Mouse (Mus musculus) hindbrain, embryonic 10.5 days (tissue): ENCODE data around the gene Uba1. TPM values are rescaled to one million over a fixed set of nuclear protein-coding genes. Genes with fewer than 3 reads are reported as not detected.

Experiments used
- DNase-seq: peaks from one replicate; pipeline ENCODE4 v3.0.0-alpha.2; 2017; ENCODE audit warnings: low spot score
- H3K27ac ChIP-seq: fragments of 300-500 bp; sonication (generic); 2 replicates; pipeline ENCODE4 v1.5.1; 2016; ENCODE audit warnings: mild to moderate bottlenecking, moderate library complexity
- H3K27me3 ChIP-seq: fragments of 300-500 bp; sonication (generic); 2 replicates; pipeline ENCODE4 v1.6.1; 2016; ENCODE audit warnings: mild to moderate bottlenecking; ENCODE audit not compliant: poor library complexity, insufficient read depth, severe bottlenecking
- H3K36me3 ChIP-seq: fragments of 300-500 bp; sonication (generic); 2 replicates; pipeline ENCODE4 v1.6.1; 2016; ENCODE audit warnings: mild to moderate bottlenecking, moderate library complexity
- H3K4me1 ChIP-seq: fragments of 300-500 bp; sonication (generic); replicated peaks from 2 replicates; pipeline ENCODE4 v1.6.1; 2016; ENCODE audit warnings: mild to moderate bottlenecking
- H3K4me3 ChIP-seq: fragments of 300-500 bp; sonication (generic); 2 replicates; pipeline ENCODE4 v1.5.1; 2016; ENCODE audit warnings: mild to moderate bottlenecking, moderate library complexity
- H3K9me3 ChIP-seq: fragments of 300-500 bp; sonication (generic); 2 replicates; pipeline ENCODE4 v1.6.1; 2016; ENCODE audit warnings: mild to moderate bottlenecking, moderate library complexity
- WGBS: fragments of 180-500 bp; shearing (Covaris S2); methylation state at CpG from one replicate; pipeline ENCODE4 v1.1.7; 2016; 5-methylcytosine and 5-hydroxymethylcytosine counted together
- polyA plus RNA-seq: library from polyadenylated mRNA; unstranded; fragments of >200 nt; fragmentation: Nextera tagmentation; extraction: Ambion mirVana; gene quantifications from 2 replicates; pipeline ENCODE4 v1.2.1, GENCODE M21; 2016

The Uba1 gene
- polyA plus RNA-seq = 261 and 307 TPM in 2 replicates

DNA sequence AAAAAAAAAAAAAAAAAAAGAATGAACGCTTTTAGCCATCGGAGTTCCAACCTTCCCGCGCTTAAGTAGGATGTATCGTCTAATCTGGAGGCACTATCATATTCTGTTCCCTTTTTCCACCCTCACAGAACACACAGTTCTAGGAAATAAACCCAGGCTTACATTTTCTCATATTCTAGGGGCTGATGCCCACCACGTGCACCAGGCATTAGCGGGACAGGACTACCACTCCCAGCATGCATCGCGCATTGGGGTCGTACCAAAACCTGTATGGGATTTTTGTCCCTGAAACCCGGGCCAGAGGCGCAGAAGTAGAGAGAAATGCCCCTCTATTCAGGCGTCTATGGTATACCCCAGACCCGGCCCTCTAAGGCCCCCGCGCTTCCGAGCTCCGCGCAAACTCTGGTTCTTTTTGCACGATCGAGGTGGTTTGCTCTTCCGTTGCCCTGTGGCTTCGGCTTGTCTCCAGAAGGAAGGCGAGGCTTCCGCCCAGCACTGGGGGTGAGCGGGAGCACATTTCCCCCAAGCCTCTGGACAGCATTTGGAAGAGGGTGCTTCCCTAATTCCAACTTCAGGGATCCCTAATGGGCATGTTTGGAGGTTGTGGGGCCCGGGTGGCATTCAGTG, at the start of gene Uba1:
Gene Uba1, plus strand, starts transcription at position 301 of the 627 bp plus-strand sequence.
- Histone ChIP-seq H3K4me1 (peaks cover 5% of the 10 kb centered on the region), H3K9me3 (no peaks in the 10 kb centered on the region), H3K27ac (peak within 1 kb of the TSS; percentile 78), H3K36me3 (no peaks in the 10 kb centered on the region), H3K27me3 (no peaks in the 10 kb centered on the region), H3K4me3 (peak within 1 kb of the TSS; percentile 59)
- DNase-seq = peak; percentile 86
- WGBS = 19% methylated on average over 27 of the region's 27 CpGs

DNA sequence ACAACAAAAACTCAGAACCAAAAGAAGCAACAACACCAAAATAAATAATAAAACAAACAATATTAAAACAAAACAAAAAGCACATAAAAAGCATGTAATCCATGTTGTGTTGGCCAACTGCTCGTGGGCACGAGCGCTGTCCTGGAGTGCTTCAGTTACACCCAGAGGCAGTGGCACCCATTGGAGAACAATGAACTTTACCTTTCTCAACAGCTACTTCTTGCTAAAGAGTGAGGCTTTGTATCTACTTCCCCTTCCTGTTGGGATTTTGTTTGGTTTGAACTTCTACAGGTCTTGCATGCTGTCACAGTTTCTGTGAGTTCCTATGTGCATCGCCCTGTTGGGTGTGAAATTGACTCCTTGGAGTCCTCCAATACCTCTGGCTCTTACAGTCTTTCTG, 49.6 kb upstream of the Uba1 start:
- Histone ChIP-seq H3K36me3 (no peaks in the 10 kb centered on the region), H3K4me3 (no peak overlapping the region), H3K4me1 (no peaks in the 10 kb centered on the region), H3K9me3 (no peaks in the 10 kb centered on the region), H3K27ac (no peak overlapping the region), H3K27me3 (no peaks in the 10 kb centered on the region)
- WGBS = 85% methylated on average over 4 of the region's 4 CpGs
- no peak for DNase-seq

DNA sequence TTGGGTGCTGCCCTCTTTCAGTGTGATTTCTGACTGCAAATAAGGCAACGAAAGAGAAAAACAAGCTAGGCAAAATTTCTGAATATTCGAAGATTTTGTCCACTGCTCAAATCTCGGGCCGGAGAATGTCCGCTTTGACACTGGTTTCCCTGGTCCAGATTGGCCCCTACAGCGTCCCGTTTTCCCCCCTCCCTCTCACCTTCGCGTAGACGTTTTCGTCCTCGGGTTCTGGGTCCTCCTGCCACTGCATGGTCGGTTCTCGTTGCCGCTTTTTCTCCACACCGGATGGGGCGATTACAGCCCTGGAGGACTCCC, 41.3 kb upstream of the Uba1 start:
- Histone ChIP-seq H3K36me3 (peaks cover 38% of the 10 kb centered on the region), H3K27ac (peak overlapping the region; percentile 93), H3K27me3 (no peaks in the 10 kb centered on the region), H3K4me3 (peak overlapping the region; percentile 67), H3K4me1 (peaks cover 14% of the 10 kb centered on the region), H3K9me3 (no peaks in the 10 kb centered on the region)
- DNase-seq = no peak
- 17% methylated on average over 17 of the region's 17 CpGs for WGBS

DNA sequence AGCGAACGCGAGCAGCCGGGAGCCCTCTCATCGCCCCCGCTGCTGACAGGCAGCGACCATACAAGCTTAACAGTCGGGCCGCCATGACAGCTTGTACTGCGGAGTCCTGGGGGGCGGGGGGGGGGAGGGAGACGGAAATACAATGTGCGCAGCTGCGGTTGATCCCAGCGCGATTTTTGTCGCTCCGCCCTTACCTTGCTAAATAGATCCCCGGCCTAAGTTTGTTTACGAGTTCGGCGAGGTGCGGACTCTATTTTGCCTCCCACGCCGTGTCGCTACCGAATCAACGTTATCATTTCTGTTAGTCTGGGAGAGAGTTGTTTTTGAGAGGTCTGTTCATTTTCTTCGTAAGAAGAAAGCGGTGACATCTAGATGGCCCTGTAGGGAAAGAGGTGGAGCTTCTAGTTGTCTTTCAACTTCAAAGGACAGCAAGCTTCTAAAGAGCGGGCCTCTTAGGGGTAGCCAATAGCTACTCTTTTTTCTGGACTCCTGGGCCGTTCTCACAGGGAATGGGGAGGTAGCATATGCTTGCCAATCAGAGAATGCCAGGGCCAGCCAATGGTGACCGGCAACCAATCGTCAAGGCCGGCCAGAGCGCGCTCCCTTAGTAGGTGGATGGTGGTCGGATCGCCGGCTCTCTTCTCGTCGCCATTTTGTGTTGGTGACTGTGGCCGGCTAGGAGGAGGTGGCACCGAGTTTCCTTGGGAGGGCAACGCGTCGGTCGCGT, 40.8 kb upstream of the Uba1 start, which contains the start of the genes Rbm10 and Ndufb11:
Gene Rbm10, plus strand, starts transcription at position 328 of the 727 bp plus-strand sequence.
Gene Ndufb11, minus strand, starts transcription at position 444 of the 727 bp plus-strand sequence.
- DNase-seq = peak; percentile 81
- H3K27me3 ChIP-seq = no peaks in the 10 kb centered on the region
- peaks cover 14% of the 10 kb centered on the region for H3K4me1 ChIP-seq
- WGBS = 11% methylated on average over 49 of the region's 49 CpGs
- no peaks in the 10 kb centered on the region for H3K9me3 ChIP-seq
- peak within 1 kb of the TSS; percentile 93 for H3K27ac ChIP-seq
- peaks cover 42% of the 10 kb centered on the region for H3K36me3 ChIP-seq
- H3K4me3 ChIP-seq = peak within 1 kb of the TSS; percentile 67

DNA sequence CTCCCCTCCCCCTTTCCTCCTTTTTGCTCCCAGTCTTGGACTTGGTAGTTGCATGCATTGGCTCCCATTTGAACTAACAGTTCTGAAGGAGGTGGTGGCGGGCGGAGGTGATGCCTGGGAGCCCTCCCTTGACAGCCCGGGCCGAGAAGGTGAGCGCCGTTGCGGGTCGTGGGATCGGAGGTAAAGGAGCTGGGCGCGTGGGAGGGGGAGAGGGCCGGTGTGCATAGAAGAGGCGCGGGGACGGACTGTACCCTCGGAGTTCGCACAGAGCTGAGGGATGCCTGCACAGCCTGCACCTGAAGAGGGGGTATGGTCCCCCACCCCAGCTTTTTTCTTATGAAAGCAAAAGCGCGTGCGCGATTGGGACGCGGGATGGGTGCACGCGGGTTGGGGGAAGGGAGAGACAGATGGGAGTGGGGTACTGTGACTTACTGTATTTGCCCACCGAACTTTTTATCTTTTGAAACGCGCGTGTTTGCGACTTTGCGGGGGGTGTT, 40.2 kb upstream of the Uba1 start:
- DNase-seq = no peak
- 19% methylated on average over 31 of the region's 31 CpGs for WGBS
- peaks cover 14% of the 10 kb centered on the region for H3K4me1 ChIP-seq
- no peaks in the 10 kb centered on the region for H3K9me3 ChIP-seq
- peaks cover 49% of the 10 kb centered on the region for H3K36me3 ChIP-seq
- H3K4me3 ChIP-seq = peak overlapping the region; percentile 67
- peak overlapping the region; percentile 93 for H3K27ac ChIP-seq
- no peaks in the 10 kb centered on the region for H3K27me3 ChIP-seq

DNA sequence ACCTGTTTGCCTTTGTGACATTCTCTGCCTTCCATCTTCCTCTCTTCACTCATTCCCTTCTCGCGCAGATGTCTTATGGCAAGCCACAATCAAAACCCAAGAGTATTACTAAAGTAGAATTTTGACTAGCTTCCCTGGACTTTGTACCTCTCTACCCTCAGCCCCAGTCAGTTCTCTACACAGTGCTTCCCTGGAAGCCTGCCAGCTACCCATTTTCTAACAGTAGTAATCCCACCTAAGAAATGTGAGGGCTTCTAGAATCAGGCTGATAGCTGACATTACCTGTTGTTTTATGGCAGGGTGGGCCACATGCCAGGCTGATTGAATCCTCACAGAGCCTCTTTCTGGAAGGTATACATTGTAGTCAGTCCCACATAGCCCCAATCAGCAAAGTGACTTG, 20.0 kb upstream of the Uba1 start:
- 100% methylated on average over 2 of the region's 2 CpGs for WGBS
- Histone ChIP-seq H3K36me3 (peaks cover 80% of the 10 kb centered on the region), H3K9me3 (0 out of 2 replicates have a peak, but pooled peaks cover 7% of the 10 kb centered on the region), H3K4me3 (no peak overlapping the region), H3K4me1 (no peaks in the 10 kb centered on the region), H3K27ac (no peak overlapping the region), H3K27me3 (no peaks in the 10 kb centered on the region)
- DNase-seq = no peak

DNA sequence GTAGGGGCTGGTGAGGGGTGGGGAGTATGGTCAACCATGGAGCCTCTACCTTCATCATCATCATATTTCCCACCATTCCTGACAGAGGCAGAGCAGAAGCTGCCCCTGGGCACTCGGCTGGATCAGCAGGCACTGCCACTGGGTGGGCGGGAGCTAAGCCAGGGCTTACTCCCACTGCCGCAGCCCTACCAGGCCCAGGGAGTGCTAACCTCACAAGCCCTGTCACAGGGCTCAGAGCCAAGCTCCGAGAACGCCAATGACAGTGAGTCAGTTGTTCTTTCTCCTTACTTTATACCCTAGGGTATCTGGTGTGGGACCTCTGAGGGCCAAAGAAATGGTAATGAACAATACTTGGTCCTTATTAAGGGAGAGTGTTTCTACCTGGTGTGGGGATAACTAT, 13.3 kb upstream of the Uba1 start:
- Histone ChIP-seq H3K27ac (no peak overlapping the region), H3K36me3 (peaks cover 97% of the 10 kb centered on the region)

DNA sequence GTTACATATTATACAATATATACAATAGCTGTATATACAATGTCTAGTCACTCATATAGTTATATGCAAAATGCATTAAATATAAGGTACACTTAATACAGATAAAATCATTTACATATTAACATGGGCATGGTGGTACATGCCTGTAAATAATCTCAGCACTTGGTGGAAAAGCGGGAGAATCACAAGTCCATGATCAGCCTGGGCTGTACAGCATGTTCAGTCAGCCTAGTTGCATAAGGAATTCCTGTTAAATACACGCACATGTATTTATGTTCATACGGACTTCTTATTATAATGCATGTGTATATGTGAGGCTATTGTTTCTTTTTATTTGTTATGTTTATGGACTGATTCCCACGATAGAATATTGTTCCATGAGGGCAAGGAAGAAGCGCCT, 533 bp upstream of the Uba1 start:
- H3K4me3 ChIP-seq = peak overlapping the region; percentile 59; the same call in 1 of the 2 replicates
- 37% methylated on average over 5 of the region's 5 CpGs for WGBS

More for the DNA sequence above, 13.3 kb upstream of the Uba1 start:
- 89% methylated on average over 5 of the region's 5 CpGs for WGBS
- Histone ChIP-seq H3K4me3 (no peak overlapping the region), H3K9me3 (0 out of 2 replicates have a peak, but pooled peaks cover 3% of the 10 kb centered on the region), H3K4me1 (no peaks in the 10 kb centered on the region), H3K27me3 (no peaks in the 10 kb centered on the region)
- no peak for DNase-seq

DNA sequence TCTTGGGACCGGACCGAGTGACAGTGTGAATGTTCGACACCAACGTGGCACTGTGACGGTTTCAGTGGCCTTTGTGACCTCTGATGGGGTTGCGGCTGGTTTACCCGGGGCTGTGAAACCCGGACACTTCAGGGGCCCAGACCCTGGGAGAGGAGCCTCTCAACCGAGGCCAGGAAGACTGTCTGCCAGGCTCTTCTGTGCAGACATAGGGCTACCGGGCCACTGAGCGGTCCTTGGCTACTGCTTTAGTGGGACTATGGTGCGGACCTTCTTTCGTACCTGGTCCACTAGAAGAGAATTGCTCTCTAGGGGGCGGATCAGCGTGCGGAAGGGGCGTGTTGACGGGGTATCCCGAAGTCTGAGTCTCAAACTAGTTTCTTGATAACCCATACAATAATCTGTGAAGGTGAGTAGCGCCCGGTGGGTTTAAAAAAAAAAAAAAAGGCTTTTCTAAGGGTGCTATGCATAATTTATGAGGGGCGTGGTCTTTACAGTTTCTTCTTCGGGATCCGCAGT, 823 bp downstream of the Uba1 start:
- Histone ChIP-seq H3K9me3 (no peaks in the 10 kb centered on the region), H3K4me3 (peak overlapping the region; percentile 59), H3K4me1 (peaks cover 5% of the 10 kb centered on the region), H3K36me3 (no peaks in the 10 kb centered on the region), H3K27me3 (no peaks in the 10 kb centered on the region), H3K27ac (no peak overlapping the region; the same call in 1 of the 2 replicates)
- DNase-seq = peak; percentile 21
- 14% methylated on average over 24 of the region's 24 CpGs for WGBS

More for the DNA sequence above, 533 bp upstream of the Uba1 start:
- Histone ChIP-seq H3K27ac (no peak overlapping the region), H3K9me3 (no peaks in the 10 kb centered on the region), H3K27me3 (no peaks in the 10 kb centered on the region), H3K36me3 (no peaks in the 10 kb centered on the region), H3K4me1 (peaks cover 5% of the 10 kb centered on the region)
- no peak for DNase-seq

DNA sequence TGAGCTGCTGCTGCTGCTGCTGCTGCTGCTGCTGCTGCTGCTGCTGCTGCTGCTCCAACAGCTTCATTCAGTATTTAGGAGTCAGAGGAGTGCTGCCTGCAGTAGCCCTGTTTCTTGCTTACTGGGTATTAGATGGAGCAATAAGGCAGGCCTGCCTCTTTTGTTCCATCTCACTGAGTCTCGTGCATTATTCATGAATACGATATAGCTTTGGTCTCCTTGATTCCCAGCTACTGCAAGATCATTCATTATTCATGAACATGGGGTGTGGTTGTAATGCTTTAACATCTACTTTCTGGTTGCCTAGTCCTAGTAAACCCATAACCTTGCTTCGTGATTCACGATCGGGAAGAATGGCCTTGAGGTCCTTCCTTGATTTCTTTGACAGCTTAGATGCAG, 4.2 kb downstream of the Uba1 start:
- no peak for DNase-seq
- WGBS = 28% methylated on average over 5 of the region's 5 CpGs
- peaks cover 14% of the 10 kb centered on the region for H3K4me1 ChIP-seq
- H3K9me3 ChIP-seq = no peaks in the 10 kb centered on the region
- peak overlapping the region; percentile 68 for H3K4me3 ChIP-seq
- H3K36me3 ChIP-seq = peaks cover 14% of the 10 kb centered on the region
- no peaks in the 10 kb centered on the region for H3K27me3 ChIP-seq
- peak overlapping the region; percentile 75 for H3K27ac ChIP-seq

DNA sequence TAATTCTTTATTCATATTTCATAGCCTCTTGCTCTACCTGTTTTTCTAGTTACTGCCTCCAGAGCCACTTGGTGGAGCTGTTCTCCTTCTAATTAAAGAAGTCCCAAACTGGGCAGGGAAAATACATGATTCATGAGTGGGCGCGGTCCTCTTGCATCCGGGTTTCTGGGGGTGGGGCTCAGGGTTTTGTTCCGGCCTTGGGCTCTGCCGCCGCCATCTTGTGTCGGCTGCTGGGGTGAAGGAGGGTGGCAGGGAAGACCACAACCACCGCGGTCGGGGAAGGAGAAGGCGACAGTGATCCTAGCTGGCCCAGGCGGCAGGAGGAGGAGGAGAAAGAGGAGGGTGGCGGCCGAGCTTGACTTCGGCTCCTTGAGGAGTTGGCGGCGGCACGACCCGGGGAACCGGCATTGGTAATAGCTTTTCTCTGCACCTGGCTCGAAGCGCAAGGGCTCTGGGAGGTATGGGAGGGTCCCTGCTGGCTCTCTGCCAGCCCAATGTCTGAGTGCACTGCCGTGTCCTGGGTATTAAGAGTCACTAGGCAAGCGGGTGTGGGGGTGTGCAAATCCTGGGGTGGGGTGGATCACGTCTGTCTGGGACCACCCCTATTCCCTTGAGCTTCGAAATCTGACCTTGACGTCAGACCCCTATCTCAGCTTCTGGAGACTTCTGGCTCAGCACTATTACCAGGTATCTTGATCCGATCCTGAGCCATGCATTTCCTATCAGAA, 4.8 kb downstream of the Uba1 start:
- DNase-seq = peak; percentile 82
- Histone ChIP-seq H3K4me1 (peaks cover 14% of the 10 kb centered on the region), H3K27me3 (no peaks in the 10 kb centered on the region), H3K9me3 (no peaks in the 10 kb centered on the region), H3K36me3 (peaks cover 19% of the 10 kb centered on the region), H3K27ac (peak overlapping the region; percentile 93), H3K4me3 (peak overlapping the region; percentile 68)
- WGBS = 24% methylated on average over 28 of the region's 28 CpGs

DNA sequence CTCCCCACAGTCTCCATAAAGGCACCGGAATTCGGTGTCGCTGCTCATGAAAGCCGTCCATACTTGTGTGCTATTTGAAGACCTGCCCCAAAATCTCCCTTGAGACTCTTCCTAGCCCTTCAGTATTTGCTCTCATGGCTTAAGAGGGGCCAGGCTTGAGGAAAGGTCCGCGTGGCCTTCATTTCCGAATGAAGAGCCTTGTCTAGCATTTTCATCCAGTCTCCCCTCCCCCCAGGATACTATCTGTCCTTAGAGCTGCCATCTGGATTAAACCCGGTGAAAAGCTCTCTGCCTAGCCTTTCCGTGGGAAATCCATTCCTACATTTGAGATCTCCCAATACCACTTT, 5.3 kb downstream of the Uba1 start:
- peak overlapping the region; percentile 93 for H3K27ac ChIP-seq
- H3K4me1 ChIP-seq = peaks cover 14% of the 10 kb centered on the region
- peak overlapping the region; percentile 68 for H3K4me3 ChIP-seq
- no peak for DNase-seq
- no peaks in the 10 kb centered on the region for H3K9me3 ChIP-seq
- 22% methylated on average over 9 of the region's 9 CpGs for WGBS
- peaks cover 25% of the 10 kb centered on the region for H3K36me3 ChIP-seq
- no peaks in the 10 kb centered on the region for H3K27me3 ChIP-seq
